Mouse (Mus musculus) cerebellum, postnatal 36 days (tissue): ENCODE measurements around the gene Hk3.
A peak's percentile ranks its signal among the peaks of the same experiment; 100 is the strongest.

ENCODE experiments used
- DNase-seq, 2 experiments: peaks; one replicate each; pipeline ENCODE4 v3.0.0; 2021 to 2022; ENCODE audit warnings: mixed read lengths in 2 of 2

The Hk3 gene

GRCm38 (mm10) chr13:55021194-55021779 lies at the start of gene Hk3:
Hk3 (minus strand) TSS chr13:55021385.
- DNase-seq = no peak

GRCm38 (mm10) chr13:55069719-55070118 lies 48.5 kb upstream of the Hk3 start:
- no peak for DNase-seq

- no peak for DNase-seq
These were observed 42.1 kb upstream of the Hk3 start for GRCm38 (mm10) chr13:55063276-55063675.

- DNase-seq = peak; percentile 13 to 17
These were observed 36.9 kb upstream of the Hk3 start for GRCm38 (mm10) chr13:55058042-55058441.

GRCm38 (mm10) chr13:55047706-55048105 lies 26.5 kb upstream of the Hk3 start:
- DNase-seq = no peak

GRCm38 (mm10) chr13:55040016-55040415 lies 18.8 kb upstream of the Hk3 start:
- no peak for DNase-seq

GRCm38 (mm10) chr13:55024215-55024614 lies 3.0 kb upstream of the Hk3 start:
- no peak for DNase-seq

GRCm38 (mm10) chr13:55022715-55023114 lies 1.5 kb upstream of the Hk3 start:
- DNase-seq = no peak

- no peak for DNase-seq
These were observed 1.1 kb upstream of the Hk3 start for GRCm38 (mm10) chr13:55022256-55022655.

- DNase-seq = no peak
These were observed 1.1 kb downstream of the Hk3 start for GRCm38 (mm10) chr13:55020051-55020450.

GRCm38 (mm10) chr13:55019181-55019580 lies 2.0 kb downstream of the Hk3 start:
- peak in 1 of 2 experiments; percentile 37 for DNase-seq

GRCm38 (mm10) chr13:55018700-55019099 lies 2.5 kb downstream of the Hk3 start:
- no peak for DNase-seq

GRCm38 (mm10) chr13:55017898-55018599 lies 3.1 kb downstream of the Hk3 start:
- DNase-seq = no peak

- DNase-seq = no peak
These were observed 3.9 kb downstream of the Hk3 start for GRCm38 (mm10) chr13:55017154-55017897.

- DNase-seq = no peak
These were observed 6.7 kb downstream of the Hk3 start for GRCm38 (mm10) chr13:55014451-55014850.

- no peak for DNase-seq
These were observed 7.4 kb downstream of the Hk3 start for GRCm38 (mm10) chr13:55013702-55014344.

- no peak for DNase-seq
These were observed 9.2 kb downstream of the Hk3 start for GRCm38 (mm10) chr13:55011981-55012478.

GRCm38 (mm10) chr13:55011103-55011502 lies 10.1 kb downstream of the Hk3 start:
- DNase-seq = no peak

- no peak for DNase-seq
These were observed 12.6 kb downstream of the Hk3 start for GRCm38 (mm10) chr13:55008589-55008988.

GRCm38 (mm10) chr13:55006415-55006742 lies 14.8 kb downstream of the Hk3 start:
- no peak for DNase-seq

GRCm38 (mm10) chr13:55005691-55006414 lies 15.3 kb downstream of the Hk3 start:
- DNase-seq = no peak

GRCm38 (mm10) chr13:55004646-55005045 lies 16.5 kb downstream of the Hk3 start:
- DNase-seq = peak; percentile 41 to 48

GRCm38 (mm10) chr13:55002090-55002489 lies 19.1 kb downstream of the Hk3 start:
- no peak for DNase-seq
